Mouse (Mus musculus): ENCODE measurements around the gene Tprg. TPM values are rescaled to one million over a fixed set of nuclear protein-coding genes. Genes with fewer than 3 reads are reported as not detected.

Tprg gene
- polyA plus RNA-seq, 1 experiment: 0.15 TPM

GRCm38 (mm10) chr16:25413885-25414284, 127.3 kb downstream of the Tprg start:
- no peak for TF ChIP-seq CTCF (IDR thresholded peaks at IDR 0.05; ENCODE audit: borderline replicate concordance, control insufficient read depth, extremely low read depth, insufficient read depth, low read length, poor library complexity)
- no peak for TF ChIP-seq POLR2A (IDR thresholded peaks at IDR 0.05; ENCODE audit: control insufficient read depth, extremely low read depth, insufficient read depth, low read length, poor library complexity)
- Histone ChIP-seq H3K4me3 (ENCODE audit: control insufficient read depth, insufficient read depth, low read length) (no peak overlapping the region), H3K36me3 (ENCODE audit: control insufficient read depth, insufficient read depth, low read length) (no peaks in the 10 kb centered on the region), H3K27ac (ENCODE audit: control insufficient read depth, insufficient read depth, low read length) (no peak overlapping the region), H3K27me3 (ENCODE audit: control insufficient read depth, insufficient read depth, low read length) (no peaks in the 10 kb centered on the region), H3K4me1 (replicated peaks; ENCODE audit: control insufficient read depth, insufficient read depth, low read length) (no peaks in the 10 kb centered on the region)
- no peak for DNase-seq
- WGBS: 92% methylated on average over 1 of the region's 1 CpGs

- H3K27me3 ChIP-seq (ENCODE audit: control insufficient read depth, insufficient read depth, low read length): no peaks in the 10 kb centered on the region
- TF ChIP-seq POLR2A (IDR thresholded peaks at IDR 0.05; ENCODE audit: control insufficient read depth, extremely low read depth, insufficient read depth, low read length, poor library complexity) (no peak), CTCF (IDR thresholded peaks at IDR 0.05; ENCODE audit: borderline replicate concordance, control insufficient read depth, extremely low read depth, insufficient read depth, low read length, poor library complexity) (no peak)
- H3K36me3 ChIP-seq (ENCODE audit: control insufficient read depth, insufficient read depth, low read length): no peaks in the 10 kb centered on the region
- no peaks in the 10 kb centered on the region for H3K4me1 ChIP-seq (replicated peaks; ENCODE audit: control insufficient read depth, insufficient read depth, low read length)
- H3K4me3 ChIP-seq (ENCODE audit: control insufficient read depth, insufficient read depth, low read length): no peak overlapping the region
- no peak for DNase-seq
- H3K27ac ChIP-seq (ENCODE audit: control insufficient read depth, insufficient read depth, low read length): no peak overlapping the region
Measured at GRCm38 (mm10) chr16:25415186-25415585, 128.6 kb downstream of the Tprg start.

- 84% methylated on average over 11 of the region's 11 CpGs for WGBS
- TF ChIP-seq CTCF (IDR thresholded peaks at IDR 0.05; ENCODE audit: borderline replicate concordance, control insufficient read depth, extremely low read depth, insufficient read depth, low read length, poor library complexity) (no peak), POLR2A (IDR thresholded peaks at IDR 0.05; ENCODE audit: control insufficient read depth, extremely low read depth, insufficient read depth, low read length, poor library complexity) (no peak)
- no peak overlapping the region for H3K27ac ChIP-seq (ENCODE audit: control insufficient read depth, insufficient read depth, low read length)
- H3K27me3 ChIP-seq (ENCODE audit: control insufficient read depth, insufficient read depth, low read length): no peaks in the 10 kb centered on the region
- H3K4me3 ChIP-seq (ENCODE audit: control insufficient read depth, insufficient read depth, low read length): no peak overlapping the region
- no peak for DNase-seq
- H3K4me1 ChIP-seq (replicated peaks; ENCODE audit: control insufficient read depth, insufficient read depth, low read length): peaks cover under 1% of the 10 kb centered on the region; the same call in 1 of the 2 replicates
- no peaks in the 10 kb centered on the region for H3K36me3 ChIP-seq (ENCODE audit: control insufficient read depth, insufficient read depth, low read length)
Measured at GRCm38 (mm10) chr16:25417875-25418630, 131.4 kb downstream of the Tprg start.

- TF ChIP-seq POLR2A (IDR thresholded peaks at IDR 0.05; ENCODE audit: control insufficient read depth, extremely low read depth, insufficient read depth, low read length, poor library complexity) (no peak), CTCF (IDR thresholded peaks at IDR 0.05; ENCODE audit: borderline replicate concordance, control insufficient read depth, extremely low read depth, insufficient read depth, low read length, poor library complexity) (no peak)
- peaks cover 9% of the 10 kb centered on the region for H3K4me1 ChIP-seq (replicated peaks; ENCODE audit: control insufficient read depth, insufficient read depth, low read length)
- no peaks in the 10 kb centered on the region for H3K36me3 ChIP-seq (ENCODE audit: control insufficient read depth, insufficient read depth, low read length)
- no peak overlapping the region for H3K27ac ChIP-seq (ENCODE audit: control insufficient read depth, insufficient read depth, low read length)
- no peak overlapping the region for H3K4me3 ChIP-seq (ENCODE audit: control insufficient read depth, insufficient read depth, low read length)
- no peak for DNase-seq
- no peaks in the 10 kb centered on the region for H3K27me3 ChIP-seq (ENCODE audit: control insufficient read depth, insufficient read depth, low read length)
- WGBS: 93% methylated on average over 4 of the region's 4 CpGs
Measured at GRCm38 (mm10) chr16:25422997-25423396, 136.4 kb downstream of the Tprg start.

GRCm38 (mm10) chr16:25424001-25424400, 137.4 kb downstream of the Tprg start:
- no peaks in the 10 kb centered on the region for H3K36me3 ChIP-seq (ENCODE audit: control insufficient read depth, insufficient read depth, low read length)
- H3K4me3 ChIP-seq (ENCODE audit: control insufficient read depth, insufficient read depth, low read length): no peak overlapping the region
- H3K27me3 ChIP-seq (ENCODE audit: control insufficient read depth, insufficient read depth, low read length): no peaks in the 10 kb centered on the region
- no peak for DNase-seq
- TF ChIP-seq CTCF (IDR thresholded peaks at IDR 0.05; ENCODE audit: borderline replicate concordance, control insufficient read depth, extremely low read depth, insufficient read depth, low read length, poor library complexity): no peak
- no peak for TF ChIP-seq POLR2A (IDR thresholded peaks at IDR 0.05; ENCODE audit: control insufficient read depth, extremely low read depth, insufficient read depth, low read length, poor library complexity)
- 57% methylated on average over 4 of the region's 4 CpGs for WGBS
- H3K27ac ChIP-seq (ENCODE audit: control insufficient read depth, insufficient read depth, low read length): no peak overlapping the region
- peaks cover 9% of the 10 kb centered on the region for H3K4me1 ChIP-seq (replicated peaks; ENCODE audit: control insufficient read depth, insufficient read depth, low read length)

GRCm38 (mm10) chr16:25424915-25425314, 138.3 kb downstream of the Tprg start:
- Histone ChIP-seq H3K4me1 (replicated peaks; ENCODE audit: control insufficient read depth, insufficient read depth, low read length) (peaks cover 9% of the 10 kb centered on the region), H3K4me3 (ENCODE audit: control insufficient read depth, insufficient read depth, low read length) (no peak overlapping the region), H3K27me3 (ENCODE audit: control insufficient read depth, insufficient read depth, low read length) (no peaks in the 10 kb centered on the region), H3K27ac (ENCODE audit: control insufficient read depth, insufficient read depth, low read length) (no peak overlapping the region), H3K36me3 (ENCODE audit: control insufficient read depth, insufficient read depth, low read length) (no peaks in the 10 kb centered on the region)
- TF ChIP-seq CTCF (IDR thresholded peaks at IDR 0.05; ENCODE audit: borderline replicate concordance, control insufficient read depth, extremely low read depth, insufficient read depth, low read length, poor library complexity): no peak
- no peak for TF ChIP-seq POLR2A (IDR thresholded peaks at IDR 0.05; ENCODE audit: control insufficient read depth, extremely low read depth, insufficient read depth, low read length, poor library complexity)
- DNase-seq: no peak
- WGBS: 96% methylated on average over 9 of the region's 9 CpGs
